Mouse (Mus musculus): Measurements from ENCODE around the gene Hoxc5. TPM values are rescaled to one million over a fixed set of nuclear protein-coding genes. Genes with fewer than 3 reads are reported as not detected.
A peak's percentile ranks its signal among the peaks of the same experiment; 100 is the strongest.

The Hoxc5 gene
- polyA plus RNA-seq, 1 experiment, result 7.0 TPM

DNA sequence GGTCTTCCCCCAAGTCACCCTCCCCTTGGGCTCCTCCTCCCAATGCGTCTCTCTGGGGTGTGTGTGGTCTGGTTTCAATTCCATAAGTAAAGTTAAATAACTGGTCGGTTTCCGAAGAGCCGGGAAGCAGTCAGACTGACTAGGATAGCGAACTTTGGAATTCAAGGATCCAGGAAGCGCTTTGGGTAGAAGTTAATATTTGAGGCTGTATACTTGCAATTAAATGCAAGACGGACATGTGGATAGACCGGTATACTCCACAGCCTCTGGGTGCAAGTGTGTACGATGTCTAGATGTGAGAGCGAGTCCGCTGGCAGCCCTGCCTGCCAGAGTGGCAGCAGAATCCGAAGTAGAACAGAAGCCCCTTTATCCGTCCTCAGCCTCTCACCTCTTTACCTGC lies 4.8 kb upstream of the Hoxc5 start:
- no peak for DNase-seq (ENCODE audit: low read depth)
- TF ChIP-seq POLR2A (IDR thresholded peaks at IDR 0.05; ENCODE audit: borderline replicate concordance, extremely low read depth, insufficient read depth, insufficient read length, poor library complexity, severe bottlenecking), result no peak
- no peak for TF ChIP-seq CTCF (IDR thresholded peaks at IDR 0.05; ENCODE audit: borderline replicate concordance, extremely low read depth, insufficient read depth, insufficient read length)

DNA sequence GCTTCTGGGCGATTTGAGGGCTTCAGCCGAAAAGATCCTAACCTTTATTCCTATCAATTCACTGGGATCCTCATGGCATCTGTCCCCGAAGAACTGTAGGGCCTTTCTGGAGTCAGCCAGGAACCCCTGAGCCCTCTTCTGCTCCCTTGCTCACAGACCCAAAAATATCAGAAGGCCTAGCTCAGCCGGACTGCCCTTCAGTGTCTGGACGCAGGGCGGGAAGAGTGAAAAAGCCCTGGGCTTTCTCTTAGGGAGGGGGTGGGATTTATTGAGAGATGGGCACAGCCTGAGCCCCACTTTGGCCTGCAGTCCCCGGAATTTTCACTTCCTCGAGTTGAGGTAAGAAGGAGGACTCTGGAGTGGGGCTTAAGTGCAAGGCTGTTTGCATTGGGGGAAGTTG lies 4.0 kb upstream of the Hoxc5 start:
- no peak for DNase-seq (ENCODE audit: low read depth)
- TF ChIP-seq POLR2A (IDR thresholded peaks at IDR 0.05; ENCODE audit: borderline replicate concordance, extremely low read depth, insufficient read depth, insufficient read length, poor library complexity, severe bottlenecking) (no peak), CTCF (IDR thresholded peaks at IDR 0.05; ENCODE audit: borderline replicate concordance, extremely low read depth, insufficient read depth, insufficient read length) (no peak)

DNA sequence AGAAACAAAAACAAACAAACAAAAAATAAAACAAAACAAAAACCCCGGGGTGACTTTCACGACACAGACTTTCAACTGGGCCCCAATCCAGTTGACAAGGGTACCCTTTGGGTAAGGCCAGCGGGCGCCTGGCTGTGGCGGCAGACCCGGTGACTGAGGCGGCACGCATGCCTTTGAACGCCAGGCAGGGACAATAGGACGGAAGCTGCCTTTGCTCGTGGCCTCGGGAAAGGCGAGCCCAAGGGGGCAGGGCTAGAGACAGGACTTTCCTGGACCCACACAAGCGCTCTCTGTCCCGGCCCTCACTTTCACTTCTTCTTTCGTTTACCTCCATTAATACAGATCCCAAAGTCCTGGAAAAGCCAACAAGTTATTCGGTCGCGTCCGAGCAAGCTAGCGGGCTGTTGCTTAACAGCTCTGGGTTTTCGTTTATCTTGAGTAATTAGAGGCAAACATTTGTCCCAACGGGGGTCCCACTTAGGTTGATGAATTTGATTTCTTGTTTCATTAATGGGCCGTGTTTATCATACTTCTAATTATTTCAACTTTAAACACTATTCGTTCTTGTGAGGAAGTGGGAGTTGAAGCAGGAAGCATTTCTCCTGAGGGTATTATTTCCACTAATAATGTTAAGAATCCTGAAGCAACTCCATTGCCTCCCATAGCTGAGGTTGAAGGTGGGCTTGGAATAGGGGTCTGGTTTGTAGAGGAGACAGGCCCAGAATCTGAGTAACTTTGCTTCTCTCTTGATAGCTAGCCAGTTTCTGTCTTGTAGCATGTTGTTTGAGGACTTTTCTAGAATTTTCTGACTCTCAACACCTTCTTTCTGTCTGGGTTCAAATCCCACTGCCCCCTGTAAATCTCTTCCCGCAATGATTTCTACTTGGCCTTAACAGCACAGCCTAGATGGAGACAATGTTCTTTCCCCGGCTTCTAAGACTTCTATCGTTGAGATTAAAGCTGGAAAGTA lies 3.3 kb upstream of the Hoxc5 start:
- DNase-seq (ENCODE audit: low read depth), result peak; percentile 37
- TF ChIP-seq POLR2A (IDR thresholded peaks at IDR 0.05; ENCODE audit: borderline replicate concordance, extremely low read depth, insufficient read depth, insufficient read length, poor library complexity, severe bottlenecking), result no peak
- no peak for TF ChIP-seq CTCF (IDR thresholded peaks at IDR 0.05; ENCODE audit: borderline replicate concordance, extremely low read depth, insufficient read depth, insufficient read length)

DNA sequence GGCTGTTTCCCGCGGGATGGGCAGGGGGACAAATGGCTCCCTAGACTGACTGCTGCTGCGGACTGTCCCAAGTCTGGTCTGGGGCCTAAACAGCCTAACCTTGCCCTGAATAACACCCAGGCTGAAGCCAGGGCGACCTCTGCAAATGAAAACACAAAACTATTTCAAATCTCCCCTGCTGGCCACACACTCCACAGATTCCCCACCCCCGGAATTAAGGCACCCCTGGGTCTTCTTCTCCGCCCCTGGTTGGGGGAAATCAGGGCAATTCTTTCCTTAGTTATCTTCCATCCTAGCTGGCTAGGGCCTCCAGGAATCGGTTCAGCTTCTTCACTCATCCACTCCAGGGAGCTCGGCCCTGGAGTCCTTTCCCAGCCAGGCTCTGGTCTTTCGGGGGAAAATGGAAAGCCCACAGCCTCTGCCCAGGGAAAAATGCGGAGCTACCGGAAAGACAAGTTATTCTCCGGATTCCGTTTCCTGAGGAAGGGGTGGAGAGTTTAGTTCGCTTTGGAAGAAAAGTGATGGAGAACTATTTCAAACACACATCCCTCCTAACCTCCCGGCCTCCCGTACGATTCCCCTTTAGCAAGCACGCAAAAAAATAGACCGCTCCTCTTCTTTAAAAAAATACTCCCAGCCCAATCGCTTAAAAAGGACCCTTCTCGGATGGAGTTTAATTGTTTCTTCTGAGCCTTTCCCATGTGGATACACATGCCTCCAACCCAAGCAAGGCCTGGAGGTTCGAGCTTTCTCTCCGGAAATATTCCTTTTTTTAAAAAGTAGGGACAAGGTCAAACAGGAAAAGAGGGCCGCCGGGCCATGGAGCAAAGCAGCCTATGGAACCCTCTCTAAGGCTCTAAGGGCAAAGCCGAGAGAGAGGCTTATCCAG lies 2.0 kb upstream of the Hoxc5 start:
- TF ChIP-seq CTCF (IDR thresholded peaks at IDR 0.05; ENCODE audit: borderline replicate concordance, extremely low read depth, insufficient read depth, insufficient read length), result no peak
- no peak for TF ChIP-seq POLR2A (IDR thresholded peaks at IDR 0.05; ENCODE audit: borderline replicate concordance, extremely low read depth, insufficient read depth, insufficient read length, poor library complexity, severe bottlenecking)
- DNase-seq (ENCODE audit: low read depth), result no peak

DNA sequence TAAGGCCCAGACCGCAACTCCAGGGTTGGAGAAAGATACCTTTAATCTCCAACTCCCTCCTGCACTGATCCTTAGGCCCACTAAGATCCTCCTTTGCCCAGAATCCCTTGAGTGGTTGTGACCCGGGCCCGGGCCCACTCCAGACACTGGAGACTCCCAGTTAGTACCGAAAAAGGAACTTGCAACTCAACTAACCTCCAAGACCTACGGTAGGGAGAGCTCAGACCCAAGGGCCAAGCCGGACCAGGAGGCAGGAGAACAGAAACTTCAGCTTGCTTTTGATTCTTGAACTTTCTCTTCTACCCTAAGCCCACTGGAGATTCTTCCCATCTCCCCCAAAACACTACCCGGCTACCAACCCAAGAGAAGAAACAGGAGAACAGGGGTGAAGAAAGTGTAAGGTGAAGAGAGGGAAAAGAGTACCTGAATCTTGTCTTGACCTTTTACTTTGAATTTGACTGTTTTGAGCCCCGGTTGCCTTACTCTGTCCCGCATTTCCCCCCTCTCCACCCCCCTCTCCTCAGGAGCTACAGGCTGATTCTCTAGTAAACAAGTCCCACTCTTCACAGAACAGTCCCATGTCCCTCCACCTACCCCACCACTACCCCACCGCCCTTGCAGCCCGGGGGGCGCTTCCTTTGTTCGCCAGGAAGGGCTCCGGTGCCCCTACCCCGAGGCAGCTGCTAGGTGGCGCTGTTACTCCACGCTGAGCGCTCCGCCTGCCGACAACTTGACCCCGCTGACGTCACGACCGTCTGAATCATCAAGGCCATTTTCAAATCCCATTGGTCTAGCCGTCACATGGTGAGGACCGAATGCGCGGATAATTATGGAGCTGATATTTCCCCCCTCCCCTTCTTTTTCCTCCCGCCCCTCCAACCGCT lies 1.1 kb upstream of the Hoxc5 start:
- DNase-seq (ENCODE audit: low read depth), result peak; percentile 75
- TF ChIP-seq POLR2A (IDR thresholded peaks at IDR 0.05; ENCODE audit: borderline replicate concordance, extremely low read depth, insufficient read depth, insufficient read length, poor library complexity, severe bottlenecking), result no peak
- peak; percentile 71 for TF ChIP-seq CTCF (IDR thresholded peaks at IDR 0.05; ENCODE audit: borderline replicate concordance, extremely low read depth, insufficient read depth, insufficient read length)

DNA sequence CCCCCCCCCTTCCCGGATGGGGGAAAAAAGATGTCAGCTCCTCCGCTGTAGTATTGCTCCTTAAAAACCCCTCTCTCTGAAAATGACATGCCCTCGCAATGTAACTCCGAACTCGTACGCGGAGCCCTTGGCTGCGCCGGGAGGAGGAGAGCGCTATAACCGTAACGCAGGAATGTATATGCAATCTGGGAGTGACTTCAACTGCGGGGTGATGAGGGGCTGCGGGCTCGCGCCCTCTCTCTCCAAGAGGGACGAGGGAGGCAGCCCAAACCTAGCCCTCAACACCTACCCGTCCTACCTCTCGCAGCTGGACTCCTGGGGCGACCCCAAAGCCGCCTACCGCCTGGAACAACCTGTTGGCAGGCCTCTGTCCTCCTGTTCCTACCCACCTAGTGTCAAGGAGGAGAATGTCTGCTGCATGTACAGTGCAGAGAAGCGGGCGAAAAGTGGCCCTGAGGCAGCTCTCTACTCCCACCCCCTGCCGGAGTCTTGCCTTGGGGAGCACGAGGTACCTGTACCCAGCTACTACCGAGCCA lies 399 bp upstream of the Hoxc5 start, which contains the start of gene Hoxc10:
Hoxc10 (plus strand) TSS at position 21 of the 536 bp plus-strand sequence.
- no peak for DNase-seq (ENCODE audit: low read depth)
- TF ChIP-seq CTCF (IDR thresholded peaks at IDR 0.05; ENCODE audit: borderline replicate concordance, extremely low read depth, insufficient read depth, insufficient read length) (no peak), POLR2A (IDR thresholded peaks at IDR 0.05; ENCODE audit: borderline replicate concordance, extremely low read depth, insufficient read depth, insufficient read length, poor library complexity, severe bottlenecking) (no peak)

DNA sequence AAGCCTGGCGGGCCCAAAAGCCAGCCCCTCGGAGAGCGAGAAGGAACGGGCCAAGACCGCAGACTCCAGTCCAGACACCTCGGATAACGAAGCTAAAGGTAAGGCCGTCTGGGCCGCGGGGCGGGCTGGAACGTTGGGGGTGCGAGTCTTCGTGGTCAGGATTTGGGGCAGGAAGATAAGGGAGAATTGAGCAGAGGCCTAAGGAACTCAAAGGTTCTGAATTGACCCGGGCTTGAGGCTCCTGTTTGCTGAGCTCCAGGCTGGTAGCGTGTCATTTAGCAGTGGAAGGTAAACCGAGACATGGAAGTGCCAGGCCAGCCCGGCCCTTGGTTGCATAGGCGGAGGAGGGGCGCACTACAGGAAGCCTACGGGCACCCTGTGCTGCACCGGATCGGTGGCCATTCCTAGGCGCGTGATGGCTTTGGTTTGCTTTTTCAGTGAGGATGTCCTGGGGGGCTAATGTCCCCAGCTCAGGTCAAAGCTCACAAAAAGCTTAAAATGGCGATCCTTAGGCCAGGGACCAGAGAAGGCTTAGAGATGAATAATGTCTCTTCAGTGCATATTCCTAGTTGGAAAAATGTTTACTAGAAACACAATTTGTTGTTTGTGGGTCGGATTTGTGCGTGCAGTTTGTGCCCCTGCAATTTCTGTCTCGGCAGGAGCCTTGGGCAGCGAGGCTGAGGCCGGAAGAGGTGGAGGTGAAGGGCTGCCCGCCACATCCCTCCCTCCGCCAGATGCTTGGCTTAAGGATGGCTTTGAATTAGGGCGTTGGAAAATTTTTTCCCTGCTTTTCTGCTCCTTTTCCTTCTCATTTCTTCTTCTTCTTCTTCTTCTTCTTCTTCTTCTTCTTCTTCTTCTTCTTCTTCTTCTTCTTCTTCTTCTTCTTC lies 511 bp downstream of the Hoxc5 start:
- no peak for DNase-seq (ENCODE audit: low read depth)
- no peak for TF ChIP-seq POLR2A (IDR thresholded peaks at IDR 0.05; ENCODE audit: borderline replicate concordance, extremely low read depth, insufficient read depth, insufficient read length, poor library complexity, severe bottlenecking)
- no peak for TF ChIP-seq CTCF (IDR thresholded peaks at IDR 0.05; ENCODE audit: borderline replicate concordance, extremely low read depth, insufficient read depth, insufficient read length)

DNA sequence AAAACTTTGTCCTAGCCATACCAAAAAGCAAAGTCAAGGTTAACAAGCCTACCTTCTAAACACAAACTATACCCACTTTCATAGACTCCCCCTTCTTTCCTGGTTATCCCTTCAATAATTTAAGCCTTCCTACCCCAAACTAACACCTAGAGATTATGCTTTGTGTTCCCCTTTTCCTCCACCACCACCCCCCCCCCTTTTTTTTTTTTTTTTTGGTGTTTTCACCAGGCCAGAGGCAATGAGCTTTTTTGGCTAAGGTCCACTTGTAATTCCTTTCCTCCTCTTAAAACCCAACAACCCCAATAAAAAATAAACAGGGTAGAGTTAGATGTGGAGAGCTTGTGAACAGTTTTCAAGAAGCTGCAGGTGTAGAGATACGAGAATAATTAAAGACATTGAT lies 2.1 kb downstream of the Hoxc5 start:
- DNase-seq (ENCODE audit: low read depth), result no peak
- TF ChIP-seq POLR2A (IDR thresholded peaks at IDR 0.05; ENCODE audit: borderline replicate concordance, extremely low read depth, insufficient read depth, insufficient read length, poor library complexity, severe bottlenecking) (no peak), CTCF (IDR thresholded peaks at IDR 0.05; ENCODE audit: borderline replicate concordance, extremely low read depth, insufficient read depth, insufficient read length) (no peak)

DNA sequence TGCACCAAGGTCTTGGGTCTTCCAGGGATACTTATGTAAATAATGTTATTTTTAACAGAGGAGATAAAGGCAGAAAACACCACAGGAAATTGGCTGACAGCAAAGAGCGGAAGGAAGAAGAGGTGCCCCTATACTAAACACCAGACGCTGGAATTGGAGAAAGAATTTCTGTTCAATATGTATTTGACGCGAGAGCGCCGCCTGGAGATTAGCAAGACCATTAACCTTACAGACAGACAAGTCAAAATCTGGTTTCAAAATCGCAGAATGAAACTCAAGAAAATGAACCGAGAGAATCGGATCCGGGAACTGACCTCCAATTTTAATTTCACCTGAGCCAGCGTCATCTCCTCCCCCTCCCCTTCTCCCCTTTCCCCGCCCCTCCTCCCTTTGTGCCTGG lies 3.5 kb downstream of the Hoxc5 start:
- TF ChIP-seq CTCF (IDR thresholded peaks at IDR 0.05; ENCODE audit: borderline replicate concordance, extremely low read depth, insufficient read depth, insufficient read length), result peak; percentile 29; the same call in 1 of the 2 replicates
- no peak for TF ChIP-seq POLR2A (IDR thresholded peaks at IDR 0.05; ENCODE audit: borderline replicate concordance, extremely low read depth, insufficient read depth, insufficient read length, poor library complexity, severe bottlenecking)
- DNase-seq (ENCODE audit: low read depth), result peak; percentile 61
